ENCODE assay signal across 26 mouse cellular contexts in the genomic region with DNA sequence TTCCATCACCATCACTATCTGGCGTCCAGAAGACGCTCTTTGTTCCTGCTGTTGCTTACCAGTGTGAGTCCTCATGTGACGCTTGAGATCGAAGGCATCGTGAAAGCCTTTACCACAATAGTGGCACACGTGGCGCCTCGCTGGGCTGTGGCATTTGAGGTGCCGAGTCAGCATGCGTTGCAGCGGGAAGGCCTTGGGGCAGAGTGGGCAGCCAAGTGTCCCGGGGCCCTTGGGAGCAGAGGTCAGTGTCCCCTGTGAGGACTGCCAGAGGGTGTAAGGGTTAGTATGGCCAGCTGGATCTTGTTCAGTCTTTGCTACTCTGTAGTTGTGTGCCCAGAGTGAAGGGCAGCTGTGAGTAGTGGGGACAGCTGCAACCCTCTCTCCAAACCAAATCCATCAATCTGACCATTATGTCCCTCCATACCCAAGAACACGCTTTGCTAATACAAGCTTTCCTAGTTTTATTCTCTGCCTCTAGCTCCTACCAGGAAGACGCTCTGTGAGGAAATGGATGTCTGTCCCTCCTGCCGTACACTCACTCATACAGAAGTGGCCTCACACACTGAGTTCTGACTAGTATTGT. TPM values are rescaled to one million over a fixed set of nuclear protein-coding genes. Genes with fewer than 3 reads are reported as not detected.
A peak's percentile ranks its signal among the peaks of the same experiment; 100 is the strongest.
DNase-seq lines count a peak whose midpoint lies in the region; ATAC-seq lines count a peak whose summit lies in the region.
"Had no signal": no experiment of that assay in that cellular context is flagged by ENCODE, and none has a peak within 500 bp of the region (broad histone marks: within the 10 kb centered on the region; RNA-seq: fewer than 3 reads in every experiment).

No protein-coding gene starts in this region.

- no peak for ATAC-seq in intestine, embryonic 15.5 days
- ATAC-seq: liver, embryonic 12.5 days had no signal

- H3K27me3 ChIP-seq in intestine, embryonic 15.5 days (replicated peaks) = no peaks in the 10 kb centered on the region
- H3K27me3 ChIP-seq: forebrain, embryonic 12.5 days; heart, embryonic 15.5 days; liver, embryonic 12.5 days; midbrain, embryonic 12.5 days; neural tube, embryonic 15.5 days had no signal

- no peak overlapping the region for H3K9ac ChIP-seq in intestine, embryonic 15.5 days
- H3K9ac ChIP-seq: forebrain, embryonic 12.5 days; heart, embryonic 15.5 days; liver, embryonic 12.5 days; midbrain, embryonic 12.5 days; neural tube, embryonic 15.5 days had no signal

- no peak overlapping the region for H3K4me2 ChIP-seq in intestine, embryonic 15.5 days (replicated peaks)
- H3K4me2 ChIP-seq: heart, embryonic 15.5 days; liver, embryonic 12.5 days; midbrain, embryonic 12.5 days; neural tube, embryonic 15.5 days had no signal

- peaks cover 8% of the 10 kb centered on the region for H3K4me1 ChIP-seq in intestine, embryonic 15.5 days (replicated peaks)

- 92% methylated on average over 15 of the region's 15 CpGs for WGBS in intestine, embryonic 15.5 days

- no peak overlapping the region for H3K4me3 ChIP-seq in intestine, embryonic 15.5 days (replicated peaks)
- H3K4me3 ChIP-seq: forebrain, embryonic 12.5 days; heart, adult 2 months; heart, embryonic 15.5 days; liver, embryonic 12.5 days; midbrain, embryonic 12.5 days; myocyte; neural tube, embryonic 15.5 days had no signal

- DNase-seq in adrenal gland, adult 2 months = peak; percentile 36
- no peak for DNase-seq in adrenal gland, postnatal 4 days (ENCODE audit: low spot score in 2 of 2)
- peak; percentile 92 for DNase-seq in heart, adult 11 months
- no peak for DNase-seq in heart, adult 18-20 months
- peak; percentile 86 to 87 for DNase-seq in kidney, adult 8-10 months
- DNase-seq in lung, postnatal 10 days = peak; percentile 69
- no peak for DNase-seq in urinary bladder, postnatal 25 days (ENCODE audit: low spot score)
- DNase-seq: adrenal gland, postnatal 25 days; cerebellum, adult 9-11 months; embryo, embryonic 11 days; heart, adult 2 months; layer of hippocampus, postnatal 36 days; left cerebral cortex, postnatal 4 days; right cerebral cortex, postnatal 4 days; thymus, postnatal 25 days had no signal

- no peaks in the 10 kb centered on the region for H3K9me3 ChIP-seq in intestine, embryonic 15.5 days
- H3K9me3 ChIP-seq: forebrain, embryonic 12.5 days; heart, embryonic 15.5 days; hindbrain, embryonic 10.5 days; liver, embryonic 12.5 days; midbrain, embryonic 12.5 days; neural tube, embryonic 15.5 days had no signal

- no peak overlapping the region for H3K27ac ChIP-seq in intestine, embryonic 15.5 days
- H3K27ac ChIP-seq: forebrain, embryonic 12.5 days; heart, adult 2 months; heart, embryonic 15.5 days; hindbrain, embryonic 10.5 days; liver, embryonic 12.5 days; midbrain, embryonic 12.5 days; neural tube, embryonic 15.5 days had no signal

- peaks cover 6% of the 10 kb centered on the region for H3K36me3 ChIP-seq in intestine, embryonic 15.5 days

RNA-seq across cellular contexts. Expression of gene Ovol3, which starts 1.2 kb away (rescaled TPM):
- total RNA-seq in adrenal gland, adult 2 months (2021) = not detected
- polyA plus RNA-seq in adrenal gland, adult 2 months (2012; rRNA removed) = not detected in 2 replicates
- not detected for total RNA-seq in adrenal gland, postnatal 4 days (2021)
- not detected for total RNA-seq in heart, adult 18-20 months (2021)
- not detected in 2 replicates for polyA plus RNA-seq in intestine, embryonic 15.5 days (2015; fragmentation: Nextera tagmentation; extraction: Ambion mirVana)
- total RNA-seq: adrenal gland, postnatal 25 days; heart, adult 2 months; layer of hippocampus, adult 18-20 months; layer of hippocampus, postnatal 36 days; left cerebral cortex, postnatal 4 days had no signal
- polyA plus RNA-seq: forebrain, embryonic 12.5 days; frontal cortex, adult 2 months; heart, adult 2 months; heart, embryonic 15.5 days; hindbrain, embryonic 10.5 days; liver, embryonic 12.5 days; lung, embryonic 16.5 days; midbrain, embryonic 12.5 days; myocyte; neural tube, embryonic 15.5 days had no signal

RNA-seq across cellular contexts. Expression of gene Tbcb, which starts 2.3 kb away (rescaled TPM):
- total RNA-seq in adrenal gland, adult 2 months (2021) = 100 to 1,000 TPM in 1 of 2 experiments, 10 to 100 TPM in 1; 74.9 to 116 TPM
- 40.3 and 41.9 TPM in 2 replicates for polyA plus RNA-seq in adrenal gland, adult 2 months (2012; rRNA removed)
- 10 to 100 TPM; 84.3 to 85.1 TPM for total RNA-seq in adrenal gland, postnatal 4 days (2021)
- 10 to 100 TPM; 57.8 to 68.2 TPM for total RNA-seq in heart, adult 18-20 months (2021)
- 136 and 148 TPM in 2 replicates for polyA plus RNA-seq in intestine, embryonic 15.5 days (2015; fragmentation: Nextera tagmentation; extraction: Ambion mirVana)

RNA-seq across cellular contexts. Expression of gene Polr2i, which starts 2.6 kb away (rescaled TPM):
- total RNA-seq in adrenal gland, adult 2 months (2021) = 10 to 100 TPM; 74.2 to 84.9 TPM
- 77.0 and 78.9 TPM in 2 replicates for polyA plus RNA-seq in adrenal gland, adult 2 months (2012; rRNA removed)
- 10 to 100 TPM; 82.1 to 84.3 TPM for total RNA-seq in adrenal gland, postnatal 4 days (2021)
- total RNA-seq in heart, adult 18-20 months (2021) = 10 to 100 TPM; 51.1 to 53.7 TPM
- 115 and 116 TPM in 2 replicates for polyA plus RNA-seq in intestine, embryonic 15.5 days (2015; fragmentation: Nextera tagmentation; extraction: Ambion mirVana)

RNA-seq across cellular contexts. Expression of gene Capns1, which starts 35.8 kb away (rescaled TPM):
- 100 to 1,000 TPM; 629 to 666 TPM for total RNA-seq in adrenal gland, adult 2 months (2021)
- polyA plus RNA-seq in adrenal gland, adult 2 months (2012; rRNA removed) = 1,680 and 2,038 TPM in 2 replicates
- total RNA-seq in adrenal gland, postnatal 4 days (2021) = 100 to 1,000 TPM; 418 to 431 TPM
- total RNA-seq in heart, adult 18-20 months (2021) = 100 to 1,000 TPM; 277 to 293 TPM
- polyA plus RNA-seq in intestine, embryonic 15.5 days (2015; fragmentation: Nextera tagmentation; extraction: Ambion mirVana) = 83.7 and 101 TPM in 2 replicates

RNA-seq across cellular contexts. Expression of gene Thap8, which starts 45.5 kb away (rescaled TPM):
- total RNA-seq in adrenal gland, adult 2 months (2021) = not detected
- polyA plus RNA-seq in adrenal gland, adult 2 months (2012; rRNA removed) = 0.51 and 0.62 TPM in 2 replicates
- under 1 TPM; 0.54 to 0.70 TPM for total RNA-seq in adrenal gland, postnatal 4 days (2021)
- total RNA-seq in heart, adult 18-20 months (2021) = not detected
- polyA plus RNA-seq in intestine, embryonic 15.5 days (2015; fragmentation: Nextera tagmentation; extraction: Ambion mirVana) = 0.34 and 0.56 TPM in 2 replicates
- total RNA-seq: heart, adult 2 months had no signal
- polyA plus RNA-seq: liver, embryonic 12.5 days had no signal

Comparison
In these comparisons a context has a peak if more than half of its experiments do, and no peak if none do; other contexts are left out.
1. DNase-seq: peak in adrenal gland, adult 2 months (single experiment), heart, adult 11 months (single experiment), kidney, adult 8-10 months (2 of 2) and lung, postnatal 10 days (single experiment); none in adrenal gland, postnatal 4 days (0 of 2), heart, adult 18-20 months (0 of 2) and urinary bladder, postnatal 25 days (single experiment).